Mouse (Mus musculus) left cerebral cortex, postnatal 14 days (tissue): ENCODE measurements around the gene Gabbr1. TPM values are rescaled to one million over a fixed set of nuclear protein-coding genes. Genes with fewer than 3 reads are reported as not detected.

Experiments used
- total RNA-seq, 2 experiments: library from RNA; stranded (reverse); gene quantifications; 2 replicates each; pipeline ENCODE4 v1.2.3; 2021

Gene Gabbr1
- total RNA-seq, 2 experiments from 2014 or later = 629 to 637 TPM

Other genes starting within 250 kb of the Gabbr1 start
- not detected for gene H2-M10.6, start 233.8 kb upstream of the Gabbr1 start, total RNA-seq
- 10 to 100 TPM; 20.8 to 25.0 TPM for gene Trim26, start 208.8 kb upstream of the Gabbr1 start, total RNA-seq
- not detected for gene Trim15, start 178.8 kb upstream of the Gabbr1 start, total RNA-seq
- gene Trim10, start 176.4 kb upstream of the Gabbr1 start, total RNA-seq = under 1 TPM in 1 of 2 experiments, not detected in 1; 0.15 TPM
- not detected for gene Trim40, start 155.8 kb upstream of the Gabbr1 start, total RNA-seq
- gene Trim31, start 147.8 kb upstream of the Gabbr1 start, total RNA-seq = not detected
- 1 to 10 TPM; 2.1 to 3.5 TPM for gene Rnf39, start 103.0 kb upstream of the Gabbr1 start, total RNA-seq
- gene Ppp1r11, start 94.2 kb upstream of the Gabbr1 start, total RNA-seq = 100 to 1,000 TPM; 108 to 109 TPM
- gene Znrd1, start 87.4 kb upstream of the Gabbr1 start, total RNA-seq = 10 to 100 TPM; 28.4 to 31.8 TPM
- gene Znrd1as, start 87.4 kb upstream of the Gabbr1 start, total RNA-seq = 1 to 10 TPM; 4.3 to 4.6 TPM
- gene 2410137M14Rik, start 64.7 kb upstream of the Gabbr1 start, total RNA-seq = not detected
- gene H2-M5, start 56.4 kb upstream of the Gabbr1 start, total RNA-seq = 1 to 10 TPM; 1.9 to 2.7 TPM
- gene Zfp57, start 44.8 kb upstream of the Gabbr1 start, total RNA-seq = 10 to 100 TPM; 25.9 to 27.9 TPM
- 10 to 100 TPM; 23.9 to 46.1 TPM for gene Mog, start 22.6 kb upstream of the Gabbr1 start, total RNA-seq
- under 1 TPM in 1 of 2 experiments, not detected in 1; 0.13 TPM for gene Olfr90, start 42.5 kb downstream of the Gabbr1 start, total RNA-seq
- gene Olfr91, start 52.3 kb downstream of the Gabbr1 start, total RNA-seq = not detected
- not detected for gene Olfr92, start 74.1 kb downstream of the Gabbr1 start, total RNA-seq
- gene Olfr93, start 115.5 kb downstream of the Gabbr1 start, total RNA-seq = not detected
- gene Ubd, start 147.9 kb downstream of the Gabbr1 start, total RNA-seq = not detected
- not detected for gene Olfr94, start 155.0 kb downstream of the Gabbr1 start, total RNA-seq
- gene Olfr95, start 167.2 kb downstream of the Gabbr1 start, total RNA-seq = not detected
- not detected for gene Olfr96, start 174.2 kb downstream of the Gabbr1 start, total RNA-seq
- gene Olfr97, start 191.4 kb downstream of the Gabbr1 start, total RNA-seq = not detected
- not detected for gene Olfr98, start 217.8 kb downstream of the Gabbr1 start, total RNA-seq
- 1 to 10 TPM; 2.7 to 4.1 TPM for gene H2-M3, start 224.3 kb downstream of the Gabbr1 start, total RNA-seq
- not detected for gene Olfr99, start 237.5 kb downstream of the Gabbr1 start, total RNA-seq